Mouse (Mus musculus) ES-Bruce4 (cell line): ENCODE data around the gene Alkbh1. TPM values are rescaled to one million over a fixed set of nuclear protein-coding genes. Genes with fewer than 3 reads are reported as not detected.

Experiments used
- H3K27ac ChIP-seq: 2 replicates; pipeline ENCODE4 v1.5.1; 2012; ENCODE audit warnings: low read length, inconsistent platforms; ENCODE audit not compliant: insufficient read depth
- H3K27me3 ChIP-seq: 2 replicates; pipeline ENCODE4 v1.6.1; 2012; ENCODE audit warnings: mild to moderate bottlenecking, low read length, inconsistent platforms; ENCODE audit not compliant: control insufficient read depth, poor library complexity, insufficient read depth, severe bottlenecking
- H3K36me3 ChIP-seq: 2 replicates; pipeline ENCODE4 v1.6.1; 2012; ENCODE audit warnings: inconsistent platforms, mild to moderate bottlenecking, low read length, moderate library complexity; ENCODE audit not compliant: control insufficient read depth, poor library complexity, insufficient read depth, severe bottlenecking
- H3K4me1 ChIP-seq: one replicate; pipeline ENCODE4 v1.8.1; 2011; ENCODE audit warnings: low read length; ENCODE audit not compliant: control insufficient read depth, insufficient read depth
- H3K4me3 ChIP-seq: 2 replicates; pipeline ENCODE4 v1.5.1; 2011; ENCODE audit warnings: low read depth, mild to moderate bottlenecking, low read length
- H3K9ac ChIP-seq: 2 replicates; pipeline ENCODE4 v1.6.1; 2012; ENCODE audit warnings: low read depth, mild to moderate bottlenecking, inconsistent platforms; ENCODE audit not compliant: poor library complexity, severe bottlenecking
- H3K9me3 ChIP-seq: replicated peaks from 2 replicates; pipeline ENCODE4 v1.6.1; 2012; ENCODE audit warnings: mild to moderate bottlenecking, low read length, inconsistent platforms; ENCODE audit not compliant: control insufficient read depth, poor library complexity, insufficient read depth, severe bottlenecking
- CTCF ChIP-seq: IDR thresholded peaks from one replicate; pipeline ENCODE4 v1.8.1; 2011; ENCODE audit warnings: low read depth, low read length
- EP300 ChIP-seq: IDR thresholded peaks from 2 replicates; pipeline ENCODE4 v1.6.1; 2011; ENCODE audit warnings: low read depth, low read length; ENCODE audit not compliant: insufficient read depth
- POLR2A ChIP-seq: IDR thresholded peaks from one replicate; pipeline ENCODE4 v1.8.1; 2011; ENCODE audit warnings: low read length; ENCODE audit not compliant: insufficient read depth
- polyA plus RNA-seq: library from polyadenylated mRNA; stranded (reverse); fragments of >200 nt; gene quantifications from 2 replicates; pipeline ENCODE4 v1.2.4, GENCODE M21; 2011; ENCODE audit warnings: low read depth; ENCODE audit not compliant: missing spikeins, insufficient read depth, insufficient read length

Gene Alkbh1
- polyA plus RNA-seq, 1 experiment: 64.5 TPM

DNA sequence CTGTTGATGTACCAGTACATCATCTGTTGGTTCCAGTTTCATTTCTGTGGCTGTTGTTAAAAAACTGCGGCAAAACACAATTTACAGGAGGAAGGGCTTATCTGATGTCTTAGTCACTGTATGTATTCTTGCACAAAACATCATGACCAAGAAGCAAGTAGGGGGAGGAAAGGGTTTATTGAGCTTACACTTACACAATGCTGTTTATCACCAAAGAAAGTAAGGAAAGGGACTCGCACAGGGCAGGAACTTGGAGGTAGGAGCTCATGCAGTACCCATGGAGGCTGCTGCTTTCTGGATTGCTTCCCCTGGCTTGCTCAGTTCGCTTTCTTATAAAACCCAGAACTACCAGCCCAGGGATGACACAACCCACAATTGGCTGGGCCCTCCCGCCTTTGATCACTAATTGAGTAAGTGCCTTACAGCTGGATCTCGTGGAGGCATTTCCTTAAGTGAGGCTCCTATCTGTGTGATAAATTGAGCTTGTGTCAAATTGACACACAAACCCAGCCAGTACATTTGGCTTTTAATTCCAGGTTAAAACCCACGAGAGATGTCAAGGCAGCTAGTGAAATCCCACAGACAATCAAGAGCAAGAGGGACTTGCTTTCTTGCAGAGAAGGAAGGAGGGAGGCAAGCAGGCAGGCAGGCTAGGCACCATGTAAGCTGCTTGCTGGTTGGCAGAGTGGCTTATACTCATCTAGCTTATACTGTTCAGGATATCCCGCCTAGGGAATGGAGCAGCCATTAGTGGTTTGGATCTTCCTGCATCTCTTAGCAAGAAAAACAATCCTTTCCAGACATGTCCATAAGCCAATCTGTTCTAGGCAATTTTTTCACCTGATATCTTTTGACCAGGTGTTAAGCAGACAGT, 26.7 kb upstream of the Alkbh1 start:
- H3K9ac ChIP-seq: peak overlapping the region; percentile 93
- H3K27me3 ChIP-seq: no peaks in the 10 kb centered on the region
- H3K9me3 ChIP-seq: no peaks in the 10 kb centered on the region
- H3K27ac ChIP-seq: no peak overlapping the region
- H3K4me3 ChIP-seq: no peak overlapping the region
- H3K36me3 ChIP-seq: peaks cover 32% of the 10 kb centered on the region
- no peak for TF ChIP-seq CTCF
- no peak for TF ChIP-seq POLR2A
- TF ChIP-seq EP300: no peak
- peaks cover 1% of the 10 kb centered on the region for H3K4me1 ChIP-seq

DNA sequence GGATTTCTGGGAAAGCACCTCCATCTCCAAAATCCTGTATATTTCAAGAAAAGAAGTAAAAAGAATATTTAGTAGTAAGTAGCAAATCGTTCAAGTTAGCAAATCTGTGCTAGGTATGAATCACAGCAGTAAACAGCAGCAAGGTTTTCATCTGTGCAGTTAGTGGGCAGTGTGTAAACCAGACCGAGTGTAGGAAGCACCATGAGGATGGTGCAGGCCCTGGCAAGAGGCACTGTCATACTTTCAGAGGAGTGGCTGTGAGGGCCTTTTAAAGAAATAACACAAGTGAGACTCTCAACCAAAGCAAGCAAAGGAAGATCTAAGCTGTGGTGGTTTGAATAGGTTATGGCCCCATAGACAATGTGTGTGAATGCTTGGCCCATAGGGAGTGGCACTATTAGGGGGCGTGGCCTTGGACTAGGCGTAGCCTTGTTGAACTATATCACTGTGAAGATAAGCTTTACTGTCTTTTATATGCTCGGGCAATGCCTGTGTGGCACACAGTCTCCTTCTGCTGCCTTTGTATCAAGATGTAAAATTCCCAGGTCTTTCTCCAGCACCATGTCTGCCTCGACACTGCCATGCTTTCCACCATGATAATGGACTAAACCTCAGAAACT, 21.0 kb upstream of the Alkbh1 start:
- no peak overlapping the region for H3K27ac ChIP-seq
- no peak overlapping the region for H3K9ac ChIP-seq
- H3K36me3 ChIP-seq: peaks cover 77% of the 10 kb centered on the region
- no peaks in the 10 kb centered on the region for H3K9me3 ChIP-seq
- no peak overlapping the region for H3K4me3 ChIP-seq
- H3K4me1 ChIP-seq: peaks cover 1% of the 10 kb centered on the region
- no peak for TF ChIP-seq CTCF
- TF ChIP-seq POLR2A: no peak
- TF ChIP-seq EP300: no peak
- no peaks in the 10 kb centered on the region for H3K27me3 ChIP-seq

DNA sequence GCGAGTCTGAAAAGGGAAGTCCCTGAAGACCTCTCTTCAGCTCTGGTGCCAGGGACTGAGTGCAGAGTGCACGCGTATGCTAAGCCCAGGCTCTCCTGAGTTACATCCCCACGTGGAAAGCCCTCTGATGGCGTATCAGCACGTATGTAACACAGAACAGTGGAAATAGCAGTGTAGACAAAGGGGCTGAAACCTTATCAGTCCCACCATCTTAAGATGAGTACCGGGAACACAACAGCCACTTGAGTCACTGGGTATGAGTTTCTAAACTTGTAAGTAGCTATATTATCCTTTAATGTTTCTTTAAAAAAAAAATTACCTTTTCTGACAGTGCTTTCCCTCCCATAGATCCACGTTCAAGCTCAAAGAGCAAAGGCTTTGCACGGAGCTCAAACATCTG, 5.6 kb upstream of the Alkbh1 start:
- Histone ChIP-seq H3K4me3 (no peak overlapping the region), H3K9me3 (no peaks in the 10 kb centered on the region), H3K36me3 (peaks cover 74% of the 10 kb centered on the region), H3K4me1 (no peaks in the 10 kb centered on the region), H3K27me3 (no peaks in the 10 kb centered on the region), H3K9ac (no peak overlapping the region), H3K27ac (no peak overlapping the region)
- TF ChIP-seq EP300 (no peak), CTCF (no peak), POLR2A (no peak)

DNA sequence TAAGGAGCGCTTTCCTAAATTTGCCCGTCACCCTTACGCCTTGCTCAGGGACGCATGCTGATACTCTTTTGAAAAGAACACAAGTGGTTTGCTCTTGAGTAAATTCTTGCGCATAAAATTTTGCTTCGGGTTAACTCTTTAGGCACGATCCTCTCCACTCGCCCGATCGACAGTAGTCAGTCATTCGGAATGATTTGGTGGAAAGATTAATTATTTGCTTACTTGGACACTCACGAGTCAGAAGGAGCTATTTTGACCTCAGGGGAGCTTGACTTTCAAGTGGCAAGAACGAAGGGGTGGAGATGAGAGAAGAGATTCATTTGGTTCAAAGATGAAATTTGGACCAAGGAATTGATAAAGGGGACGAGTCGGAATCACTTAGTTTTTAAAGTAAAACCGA, 394 bp upstream of the Alkbh1 start:
- peak overlapping the region; percentile 93 for H3K9ac ChIP-seq
- TF ChIP-seq CTCF: no peak
- no peak for TF ChIP-seq EP300
- H3K4me3 ChIP-seq: peak overlapping the region; percentile 80
- peaks cover 57% of the 10 kb centered on the region for H3K36me3 ChIP-seq
- no peaks in the 10 kb centered on the region for H3K27me3 ChIP-seq
- H3K9me3 ChIP-seq: no peaks in the 10 kb centered on the region
- H3K27ac ChIP-seq: no peak overlapping the region; the same call in 1 of the 2 replicates
- no peaks in the 10 kb centered on the region for H3K4me1 ChIP-seq

DNA sequence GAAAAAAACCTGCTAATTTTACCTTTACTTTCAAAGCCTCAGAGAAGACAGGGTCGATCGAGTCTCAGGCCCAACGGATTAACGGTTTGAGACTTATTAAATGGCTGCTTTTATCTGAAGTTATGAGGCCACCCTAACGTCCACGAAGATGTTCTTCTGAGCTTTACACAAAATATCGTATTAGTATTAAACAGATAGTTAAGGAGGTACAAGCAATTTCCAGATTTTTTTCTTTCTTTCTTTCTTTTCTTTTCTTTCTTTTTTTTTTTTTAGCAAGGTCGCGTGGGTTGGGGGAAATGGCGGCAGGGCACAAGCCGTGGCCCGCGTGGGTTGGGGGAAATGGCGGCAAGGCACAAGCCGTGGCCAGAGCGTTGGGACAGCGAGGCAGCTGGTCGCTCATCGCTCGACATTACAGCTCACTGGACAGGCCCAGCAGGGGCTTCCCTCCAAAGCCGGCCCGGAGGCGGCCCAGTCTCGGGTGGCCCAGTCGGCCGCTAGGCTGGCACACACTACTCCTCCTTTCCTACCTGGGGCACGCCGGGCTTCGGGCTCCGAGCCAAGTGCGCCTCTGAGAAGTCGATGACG, 610 bp downstream of the Alkbh1 start:
- no peaks in the 10 kb centered on the region for H3K4me1 ChIP-seq
- H3K27ac ChIP-seq: peak overlapping the region; percentile 41
- H3K36me3 ChIP-seq: peaks cover 58% of the 10 kb centered on the region
- H3K9me3 ChIP-seq: no peaks in the 10 kb centered on the region
- H3K4me3 ChIP-seq: peak overlapping the region; percentile 80
- no peaks in the 10 kb centered on the region for H3K27me3 ChIP-seq
- TF ChIP-seq EP300 (no peak), POLR2A (no peak), CTCF (no peak)
- peak overlapping the region; percentile 93 for H3K9ac ChIP-seq
